Mouse (Mus musculus): ENCODE results near the gene Tmem232.
"Not testable (repeated sequence)": the region's sequence is repeated elsewhere in the genome, so short reads cannot be mapped to it uniquely, and the experiment has no call there.

Gene Tmem232

GRCm38 (mm10) chr17:65540441-65541272 lies at the start of gene Tmem232:
Gene Tmem232, minus strand, starts transcription at chr17:65540782.
- DNase-seq (ENCODE audit: low spot score), result peak; percentile 12

DNA sequence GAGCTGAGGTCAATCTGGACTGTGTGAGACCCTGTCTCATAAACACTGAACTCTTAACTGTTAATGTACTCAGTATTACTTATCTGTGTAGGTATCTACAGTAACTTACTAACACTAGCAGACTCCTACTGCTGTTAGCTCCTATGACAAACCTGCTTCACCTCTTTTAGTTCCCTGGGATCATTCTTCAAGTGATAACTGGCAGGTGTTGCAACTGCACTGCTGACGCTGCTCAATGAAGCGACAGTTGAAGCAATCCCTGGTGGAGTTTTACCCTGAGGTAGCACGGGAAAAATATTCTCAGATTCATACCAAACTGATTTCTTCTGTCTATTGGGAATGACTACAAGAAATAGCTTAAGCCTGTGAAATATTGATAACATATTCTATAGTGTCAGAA lies 46.3 kb upstream of the Tmem232 start:
- no peak for DNase-seq (ENCODE audit: low spot score)

DNA sequence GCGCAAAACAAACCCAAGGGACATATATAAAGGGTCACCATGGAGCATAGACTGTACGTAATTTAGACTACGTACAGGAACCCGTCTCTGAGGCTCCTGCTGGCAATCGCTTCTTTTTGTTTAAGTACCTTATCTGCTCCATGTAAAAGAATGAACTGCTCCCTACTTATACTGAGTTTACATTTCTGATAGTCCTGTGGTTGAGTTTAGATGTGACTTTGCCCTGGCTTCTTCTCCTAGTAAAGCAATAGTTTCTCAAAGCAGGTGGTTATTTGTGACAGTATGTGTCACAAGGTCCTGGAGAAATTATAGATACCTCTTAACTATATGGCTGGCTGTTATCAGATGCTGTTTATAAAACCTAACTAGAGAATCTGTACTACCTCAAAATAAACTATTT lies 40.9 kb upstream of the Tmem232 start:
- no peak for DNase-seq (ENCODE audit: low spot score)

DNA sequence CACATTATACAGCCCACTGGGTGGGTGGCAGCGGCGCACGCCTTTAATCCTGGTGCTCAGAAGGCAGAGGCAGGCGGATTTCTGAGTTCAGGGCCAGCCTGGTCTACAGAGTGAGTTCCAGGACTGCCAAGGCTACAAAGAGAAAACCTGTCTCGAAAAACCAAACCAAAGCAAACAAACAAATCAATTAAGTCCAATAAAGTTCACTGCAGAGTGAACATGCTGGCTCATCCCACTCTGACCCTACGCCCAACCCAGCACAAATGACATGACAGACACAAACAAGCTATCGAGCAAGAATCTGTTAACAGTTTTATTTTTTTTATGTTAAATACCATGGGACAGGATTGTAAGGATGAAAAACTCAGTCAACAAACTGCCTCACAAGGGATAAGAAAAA lies 39.2 kb upstream of the Tmem232 start:
- DNase-seq (ENCODE audit: low spot score), result no peak

DNA sequence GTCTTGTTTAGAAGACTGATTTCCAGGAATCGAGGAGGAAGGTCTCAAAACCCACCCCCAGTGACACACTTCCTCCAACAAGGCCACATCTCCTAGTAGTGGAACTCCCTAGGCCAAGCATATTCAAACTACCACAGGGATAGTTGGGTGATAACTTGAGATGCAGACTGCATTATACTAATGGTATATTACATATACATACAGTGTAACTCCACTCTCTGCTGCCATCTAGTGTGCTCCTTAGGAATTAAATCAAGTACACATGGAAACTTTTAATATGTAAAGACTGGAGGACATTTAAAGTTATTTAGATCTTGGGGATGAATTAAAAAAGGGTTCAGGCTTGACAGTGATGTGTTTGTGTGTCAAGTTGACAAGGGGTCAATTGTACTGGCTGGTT lies 34.8 kb upstream of the Tmem232 start:
- no peak for DNase-seq (ENCODE audit: low spot score)

DNA sequence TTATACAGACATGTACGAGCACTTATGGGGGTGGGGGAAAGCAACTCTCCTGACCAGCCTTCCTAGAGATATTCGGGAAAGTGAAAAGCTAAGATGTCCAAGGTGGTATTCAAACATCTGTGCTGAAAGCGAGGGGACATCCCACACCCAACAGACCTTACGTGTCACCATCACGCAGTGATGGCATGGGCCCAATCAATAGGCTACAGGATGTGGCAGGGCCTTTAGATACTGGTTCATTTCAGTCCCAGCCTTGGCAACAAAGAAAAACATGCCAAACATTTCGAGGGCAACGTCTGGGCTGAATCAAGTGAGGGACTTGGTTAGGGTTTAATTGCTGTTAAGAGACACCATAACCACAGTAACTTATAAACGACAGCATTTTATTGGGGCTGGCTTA lies 34.3 kb upstream of the Tmem232 start:
- DNase-seq (ENCODE audit: low spot score), result no peak

- DNase-seq (ENCODE audit: low spot score), result no peak
Observed at GRCm38 (mm10) chr17:65571866-65572265, 31.3 kb upstream of the Tmem232 start.

DNA sequence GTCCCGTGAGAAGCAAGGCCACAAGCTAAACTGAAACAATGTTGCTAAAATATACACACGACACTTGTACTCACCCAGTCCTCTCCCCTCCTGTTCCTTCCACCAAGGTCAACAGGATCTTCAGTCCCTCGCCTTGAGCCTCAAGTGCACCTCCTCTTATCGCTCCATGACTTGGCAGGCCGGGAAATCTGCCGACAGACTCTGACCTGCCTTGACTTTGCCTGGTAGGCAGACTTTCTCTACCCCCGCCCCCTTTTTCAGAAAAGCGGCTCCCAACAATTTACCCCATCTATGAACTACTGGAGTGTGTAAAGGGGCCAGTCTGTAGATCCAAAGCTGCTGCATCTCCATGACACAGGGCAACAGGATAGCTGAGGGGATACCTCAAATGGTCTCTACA lies 30.9 kb upstream of the Tmem232 start:
- no peak for DNase-seq (ENCODE audit: low spot score)

GRCm38 (mm10) chr17:65564189-65564588 lies 23.6 kb upstream of the Tmem232 start:
- DNase-seq (ENCODE audit: low spot score), result no peak

GRCm38 (mm10) chr17:65563345-65563744 lies 22.8 kb upstream of the Tmem232 start:
- no peak for DNase-seq (ENCODE audit: low spot score)

- DNase-seq (ENCODE audit: low spot score), result peak; percentile 60
Observed at GRCm38 (mm10) chr17:65562761-65563160, 22.2 kb upstream of the Tmem232 start.

- DNase-seq (ENCODE audit: low spot score), result no peak
Observed at GRCm38 (mm10) chr17:65561361-65562015, 20.9 kb upstream of the Tmem232 start.

DNA sequence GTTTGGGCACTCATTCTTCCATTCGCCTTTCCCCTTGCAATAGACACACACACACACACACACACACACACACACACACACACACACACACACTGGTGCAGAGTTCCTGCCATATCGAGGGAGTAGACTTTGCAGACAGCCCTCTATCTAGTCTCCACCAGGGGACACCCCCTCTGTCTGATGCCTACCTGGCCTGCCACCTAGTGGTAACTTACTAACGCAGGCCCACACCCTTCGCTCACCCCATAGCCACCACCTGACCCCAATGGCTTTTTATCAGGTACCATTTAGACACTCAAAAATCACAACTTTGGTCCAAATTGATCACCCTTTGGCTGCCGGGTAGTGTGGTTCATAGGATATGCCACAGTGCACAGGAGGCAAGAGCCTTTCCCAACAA lies 18.7 kb upstream of the Tmem232 start:
- no peak for DNase-seq (ENCODE audit: low spot score)

GRCm38 (mm10) chr17:65558788-65559187 lies 18.2 kb upstream of the Tmem232 start:
- no peak for DNase-seq (ENCODE audit: low spot score)

DNA sequence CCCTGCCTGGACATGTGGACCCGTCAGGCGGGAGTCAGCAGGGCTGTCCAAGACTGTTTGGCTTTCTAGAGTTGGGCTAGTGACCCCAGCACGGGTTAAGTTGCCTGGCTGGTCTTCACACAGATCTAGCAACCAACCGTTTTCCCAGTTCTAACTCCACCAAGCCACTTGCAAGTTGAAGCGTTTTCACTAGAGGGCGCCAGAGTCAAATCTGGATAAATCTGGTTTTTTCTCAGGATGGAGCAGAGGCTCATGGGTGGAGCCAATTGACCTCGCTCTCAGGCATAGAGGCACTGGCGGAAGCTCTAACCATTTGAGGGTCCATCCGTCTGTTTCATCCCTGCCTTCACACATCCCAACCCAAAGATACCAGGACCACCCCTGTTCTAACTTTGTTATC lies 17.6 kb upstream of the Tmem232 start:
- DNase-seq (ENCODE audit: low spot score), result peak; percentile 53

GRCm38 (mm10) chr17:65557212-65557611 lies 16.6 kb upstream of the Tmem232 start:
- no peak for DNase-seq (ENCODE audit: low spot score)

DNA sequence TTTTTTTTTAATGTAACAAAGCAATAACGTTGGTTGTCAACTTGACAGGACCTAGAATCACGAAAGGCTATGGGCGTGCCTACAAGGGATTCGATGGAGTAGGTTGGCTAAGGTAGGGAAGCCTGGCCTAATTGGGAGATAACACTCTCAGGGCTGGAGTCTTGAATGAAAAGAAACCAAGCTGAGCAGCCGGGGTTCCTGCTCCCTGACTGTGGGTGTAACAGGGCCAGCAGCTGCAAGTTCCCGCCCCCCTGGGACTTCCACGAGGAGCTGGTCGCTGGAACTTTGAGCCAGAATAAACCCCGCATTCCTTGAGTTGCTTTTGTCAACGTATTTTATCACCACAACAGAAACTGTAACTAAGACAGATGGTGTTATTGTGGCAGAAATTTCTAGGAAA lies 16.2 kb upstream of the Tmem232 start:
- DNase-seq (ENCODE audit: low spot score), result no peak

GRCm38 (mm10) chr17:65552426-65552997 lies 11.9 kb upstream of the Tmem232 start:
- DNase-seq (ENCODE audit: low spot score), result no peak

GRCm38 (mm10) chr17:65550357-65550756 lies 9.8 kb upstream of the Tmem232 start:
- no peak for DNase-seq (ENCODE audit: low spot score)

- DNase-seq (ENCODE audit: low spot score), result no peak
Observed at GRCm38 (mm10) chr17:65548698-65549365, 8.2 kb upstream of the Tmem232 start.

GRCm38 (mm10) chr17:65546221-65546620 lies 5.6 kb upstream of the Tmem232 start:
- not testable (repeated sequence) for DNase-seq (ENCODE audit: low spot score)

GRCm38 (mm10) chr17:65536156-65536555 lies 4.4 kb downstream of the Tmem232 start:
- peak; percentile 23 for DNase-seq (ENCODE audit: low spot score)

GRCm38 (mm10) chr17:65532381-65532780 lies 8.2 kb downstream of the Tmem232 start:
- DNase-seq (ENCODE audit: low spot score), result not testable (repeated sequence)

Measured in urinary bladder, postnatal 25 days (tissue).